Mouse (Mus musculus) hindbrain, embryonic 15.5 days (tissue): ENCODE measurements around the gene Tbc1d1. TPM values are rescaled to one million over a fixed set of nuclear protein-coding genes. Genes with fewer than 3 reads are reported as not detected.

ENCODE experiments used
- ATAC-seq: fragments of 200-750 bp; cut with Nextera tagmentation; 2 replicates; pipeline ENCODE4 v1.8.0; 2017; ENCODE audit warnings: low read depth, moderate number of reproducible peaks, moderate TSS enrichment; ENCODE audit not compliant: low FRiP score
- H3K27ac ChIP-seq: fragments of 300-500 bp; sonication (generic); replicated peaks from 2 replicates; pipeline ENCODE4 v1.5.1; 2015; ENCODE audit warnings: mild to moderate bottlenecking, inconsistent platforms
- H3K27me3 ChIP-seq: fragments of 300-500 bp; sonication (generic); 2 replicates; pipeline ENCODE4 v1.6.1; 2015; ENCODE audit warnings: control low read depth, inconsistent platforms
- H3K36me3 ChIP-seq: fragments of 300-500 bp; sonication (generic); 2 replicates; pipeline ENCODE4 v1.6.1; 2015; ENCODE audit warnings: control low read depth, inconsistent platforms
- H3K4me1 ChIP-seq: fragments of 300-500 bp; sonication (generic); replicated peaks from 2 replicates; pipeline ENCODE4 v1.6.1; 2015; ENCODE audit warnings: control low read depth, inconsistent platforms
- H3K4me2 ChIP-seq: fragments of 300-500 bp; sonication (generic); 2 replicates; pipeline ENCODE4 v1.6.1; 2015; ENCODE audit warnings: moderate library complexity, mild to moderate bottlenecking, inconsistent platforms
- H3K4me3 ChIP-seq: fragments of 300-500 bp; sonication (generic); 2 replicates; pipeline ENCODE4 v1.5.1; 2015; ENCODE audit warnings: mild to moderate bottlenecking, inconsistent platforms
- H3K9ac ChIP-seq: fragments of 300-500 bp; sonication (generic); 2 replicates; pipeline ENCODE4 v1.6.1; 2015; ENCODE audit warnings: inconsistent platforms
- H3K9me3 ChIP-seq: fragments of 300-500 bp; sonication (generic); 2 replicates; pipeline ENCODE4 v1.6.1; 2016; ENCODE audit warnings: control low read depth, inconsistent platforms
- WGBS: fragments of 180-500 bp; shearing (Covaris S2); methylation state at CpG from one replicate; pipeline ENCODE4 v1.1.7; 2015; 5-methylcytosine and 5-hydroxymethylcytosine counted together
- polyA plus RNA-seq: library from polyadenylated mRNA; unstranded; fragments of >200 nt; fragmentation: Nextera tagmentation; extraction: Ambion mirVana; gene quantifications from 2 replicates; pipeline ENCODE4 v1.2.1, GENCODE M21; 2015

Tbc1d1 gene
- polyA plus RNA-seq, 1 experiment from 2014 or later: 10.5 TPM

- ATAC-seq: no peak
- Histone ChIP-seq H3K27ac (no peak overlapping the region), H3K4me1 (no peaks in the 10 kb centered on the region), H3K4me3 (no peak overlapping the region), H3K4me2 (no peak overlapping the region), H3K9me3 (no peaks in the 10 kb centered on the region), H3K9ac (no peak overlapping the region), H3K27me3 (no peaks in the 10 kb centered on the region), H3K36me3 (no peaks in the 10 kb centered on the region)
- WGBS: 43% methylated on average over 6 of the region's 6 CpGs
Observed at GRCm38 (mm10) chr5:64243666-64244065, 87.6 kb downstream of the Tbc1d1 start.

GRCm38 (mm10) chr5:64244283-64244682 lies 88.2 kb downstream of the Tbc1d1 start:
- no peaks in the 10 kb centered on the region for H3K36me3 ChIP-seq
- no peak for ATAC-seq
- H3K4me3 ChIP-seq: no peak overlapping the region
- H3K4me2 ChIP-seq: no peak overlapping the region
- H3K9ac ChIP-seq: no peak overlapping the region
- no peaks in the 10 kb centered on the region for H3K4me1 ChIP-seq
- no peak overlapping the region for H3K27ac ChIP-seq
- 41% methylated on average over 3 of the region's 3 CpGs for WGBS
- H3K27me3 ChIP-seq: no peaks in the 10 kb centered on the region
- H3K9me3 ChIP-seq: no peaks in the 10 kb centered on the region

GRCm38 (mm10) chr5:64244745-64245144 lies 88.6 kb downstream of the Tbc1d1 start:
- Histone ChIP-seq H3K4me1 (no peaks in the 10 kb centered on the region), H3K9me3 (no peaks in the 10 kb centered on the region), H3K27ac (no peak overlapping the region), H3K9ac (no peak overlapping the region), H3K27me3 (no peaks in the 10 kb centered on the region), H3K4me2 (no peak overlapping the region), H3K36me3 (no peaks in the 10 kb centered on the region), H3K4me3 (no peak overlapping the region)
- WGBS: 27% methylated on average over 5 of the region's 5 CpGs
- ATAC-seq: no peak

GRCm38 (mm10) chr5:64251435-64251834 lies 95.3 kb downstream of the Tbc1d1 start:
- no peaks in the 10 kb centered on the region for H3K36me3 ChIP-seq
- WGBS: 66% methylated on average over 5 of the region's 5 CpGs
- no peaks in the 10 kb centered on the region for H3K9me3 ChIP-seq
- H3K9ac ChIP-seq: no peak overlapping the region
- no peak overlapping the region for H3K4me3 ChIP-seq
- 0 out of 2 replicates have a peak, but pooled peaks cover 4% of the 10 kb centered on the region for H3K4me1 ChIP-seq
- no peaks in the 10 kb centered on the region for H3K27me3 ChIP-seq
- H3K4me2 ChIP-seq: no peak overlapping the region
- no peak for ATAC-seq
- no peak overlapping the region for H3K27ac ChIP-seq

GRCm38 (mm10) chr5:64254278-64254677 lies 98.2 kb downstream of the Tbc1d1 start:
- Histone ChIP-seq H3K4me3 (no peak overlapping the region), H3K9me3 (no peaks in the 10 kb centered on the region), H3K4me1 (0 out of 2 replicates have a peak, but pooled peaks cover 4% of the 10 kb centered on the region), H3K4me2 (no peak overlapping the region), H3K27me3 (no peaks in the 10 kb centered on the region), H3K36me3 (no peaks in the 10 kb centered on the region), H3K27ac (no peak overlapping the region), H3K9ac (no peak overlapping the region)
- 30% methylated on average over 3 of the region's 3 CpGs for WGBS
- no peak for ATAC-seq

- WGBS: 27% methylated on average over 6 of the region's 6 CpGs
- no peak for ATAC-seq
- Histone ChIP-seq H3K4me2 (no peak overlapping the region), H3K27ac (no peak overlapping the region), H3K4me1 (0 out of 2 replicates have a peak, but pooled peaks cover 4% of the 10 kb centered on the region), H3K27me3 (no peaks in the 10 kb centered on the region), H3K4me3 (no peak overlapping the region), H3K36me3 (no peaks in the 10 kb centered on the region), H3K9me3 (no peaks in the 10 kb centered on the region), H3K9ac (no peak overlapping the region)
Observed at GRCm38 (mm10) chr5:64254988-64255387, 98.9 kb downstream of the Tbc1d1 start.

GRCm38 (mm10) chr5:64263348-64263747 lies 107.2 kb downstream of the Tbc1d1 start:
- no peak overlapping the region for H3K4me3 ChIP-seq
- no peaks in the 10 kb centered on the region for H3K27me3 ChIP-seq
- no peaks in the 10 kb centered on the region for H3K36me3 ChIP-seq
- no peaks in the 10 kb centered on the region for H3K9me3 ChIP-seq
- no peak; the same call in 1 of the 2 replicates for ATAC-seq
- no peaks in the 10 kb centered on the region; the same call in 1 of the 2 replicates for H3K4me1 ChIP-seq
- H3K4me2 ChIP-seq: peak overlapping the region; percentile 28; the same call in 1 of the 2 replicates
- no peak overlapping the region for H3K9ac ChIP-seq
- WGBS: 49% methylated on average over 11 of the region's 11 CpGs
- peak overlapping the region; percentile 23; the same call in 1 of the 2 replicates for H3K27ac ChIP-seq

GRCm38 (mm10) chr5:64263898-64264478 lies 107.9 kb downstream of the Tbc1d1 start:
- Histone ChIP-seq H3K9me3 (no peaks in the 10 kb centered on the region), H3K36me3 (no peaks in the 10 kb centered on the region), H3K27me3 (no peaks in the 10 kb centered on the region), H3K4me1 (no peaks in the 10 kb centered on the region; the same call in 1 of the 2 replicates), H3K4me3 (no peak overlapping the region), H3K27ac (no peak overlapping the region), H3K9ac (no peak overlapping the region), H3K4me2 (no peak overlapping the region)
- no peak for ATAC-seq
- WGBS: 73% methylated on average over 13 of the region's 13 CpGs

- Histone ChIP-seq H3K4me1 (no peaks in the 10 kb centered on the region; the same call in 1 of the 2 replicates), H3K9me3 (no peaks in the 10 kb centered on the region), H3K27me3 (no peaks in the 10 kb centered on the region), H3K27ac (no peak overlapping the region), H3K9ac (no peak overlapping the region), H3K36me3 (no peaks in the 10 kb centered on the region), H3K4me3 (no peak overlapping the region), H3K4me2 (no peak overlapping the region)
- no peak for ATAC-seq
- WGBS: 27% methylated on average over 3 of the region's 3 CpGs
Observed at GRCm38 (mm10) chr5:64265145-64265544, 109.0 kb downstream of the Tbc1d1 start.

GRCm38 (mm10) chr5:64265906-64266305 lies 109.8 kb downstream of the Tbc1d1 start:
- Histone ChIP-seq H3K27ac (no peak overlapping the region), H3K27me3 (no peaks in the 10 kb centered on the region), H3K4me1 (no peaks in the 10 kb centered on the region; the same call in 1 of the 2 replicates), H3K9me3 (no peaks in the 10 kb centered on the region), H3K36me3 (no peaks in the 10 kb centered on the region), H3K4me2 (no peak overlapping the region), H3K9ac (no peak overlapping the region), H3K4me3 (no peak overlapping the region)
- ATAC-seq: no peak
- 87% methylated on average over 3 of the region's 3 CpGs for WGBS

- ATAC-seq: no peak
- H3K4me3 ChIP-seq: no peak overlapping the region
- 97% methylated on average over 2 of the region's 2 CpGs for WGBS
Observed at GRCm38 (mm10) chr5:64266534-64266933, 110.4 kb downstream of the Tbc1d1 start.

GRCm38 (mm10) chr5:64267279-64267678 lies 111.2 kb downstream of the Tbc1d1 start:
- Histone ChIP-seq H3K9me3 (no peaks in the 10 kb centered on the region), H3K4me3 (no peak overlapping the region), H3K36me3 (no peaks in the 10 kb centered on the region), H3K27me3 (no peaks in the 10 kb centered on the region), H3K27ac (no peak overlapping the region), H3K4me1 (no peaks in the 10 kb centered on the region; the same call in 1 of the 2 replicates), H3K9ac (no peak overlapping the region), H3K4me2 (no peak overlapping the region)
- 82% methylated on average over 9 of the region's 9 CpGs for WGBS
- no peak for ATAC-seq

More at GRCm38 (mm10) chr5:64266534-64266933, 110.4 kb downstream of the Tbc1d1 start:
- H3K4me1 ChIP-seq: no peaks in the 10 kb centered on the region; the same call in 1 of the 2 replicates
- H3K9me3 ChIP-seq: no peaks in the 10 kb centered on the region
- no peaks in the 10 kb centered on the region for H3K36me3 ChIP-seq
- H3K27ac ChIP-seq: no peak overlapping the region
- H3K9ac ChIP-seq: no peak overlapping the region
- no peaks in the 10 kb centered on the region for H3K27me3 ChIP-seq
- no peak overlapping the region for H3K4me2 ChIP-seq

GRCm38 (mm10) chr5:64269669-64270068 lies 113.6 kb downstream of the Tbc1d1 start:
- no peaks in the 10 kb centered on the region for H3K27me3 ChIP-seq
- no peaks in the 10 kb centered on the region for H3K9me3 ChIP-seq
- no peaks in the 10 kb centered on the region for H3K36me3 ChIP-seq
- H3K9ac ChIP-seq: no peak overlapping the region
- 25% methylated on average over 7 of the region's 7 CpGs for WGBS
- H3K4me3 ChIP-seq: no peak overlapping the region
- no peaks in the 10 kb centered on the region for H3K4me1 ChIP-seq
- H3K27ac ChIP-seq: no peak overlapping the region
- no peak overlapping the region for H3K4me2 ChIP-seq
- no peak for ATAC-seq
